Comparison of ENCODE assay signal across 15 mouse cellular contexts in genomic region chr9:7978502-7978901, GRCm38 (mm10). TPM values are rescaled to one million over a fixed set of nuclear protein-coding genes. Genes with fewer than 3 reads are reported as not detected.
A peak's percentile ranks its signal among the peaks of the same experiment; 100 is the strongest.
DNase-seq lines count a peak whose midpoint lies in the region; ATAC-seq and TF ChIP-seq lines count a peak whose summit lies in the region.
"Had no signal": no experiment of that assay in that cellular context is flagged by ENCODE, and none has a peak within 500 bp of the region (broad histone marks: within the 10 kb centered on the region; RNA-seq: fewer than 3 reads in every experiment).

No protein-coding gene starts in this region.

- peaks cover 26% of the 10 kb centered on the region for H3K4me1 ChIP-seq in kidney, adult 2 months (ENCODE audit: control insufficient read depth, insufficient read depth, low read length)
- H3K4me1 ChIP-seq in forebrain, embryonic 15.5 days, result no peaks in the 10 kb centered on the region
- H3K4me1 ChIP-seq: forebrain, embryonic 12.5 days; liver, embryonic 15.5 days; stomach, embryonic 15.5 days had no signal

- H3K9me3 ChIP-seq in forebrain, embryonic 15.5 days, result no peaks in the 10 kb centered on the region
- H3K9me3 ChIP-seq: forebrain, embryonic 12.5 days; hindbrain, embryonic 10.5 days; liver, embryonic 15.5 days; stomach, embryonic 15.5 days had no signal

- TF ChIP-seq POLR2A in kidney, adult 2 months (IDR thresholded peaks at IDR 0.05; ENCODE audit: low read depth, low read length), result no peak

- H3K27ac ChIP-seq in kidney, adult 2 months (ENCODE audit: insufficient read depth, low read depth, low read length), result peak overlapping the region; percentile 17; the same call in 1 of the 2 replicates
- no peak overlapping the region for H3K27ac ChIP-seq in forebrain, embryonic 15.5 days (replicated peaks)
- H3K27ac ChIP-seq: forebrain, embryonic 12.5 days; hindbrain, embryonic 10.5 days; liver, embryonic 15.5 days; stomach, embryonic 15.5 days had no signal

- 71% methylated on average over 3 of the region's 3 CpGs for WGBS in kidney, adult 2 months
- WGBS in forebrain, embryonic 15.5 days, result 95% methylated on average over 3 of the region's 3 CpGs

- TF ChIP-seq CTCF in kidney, adult 2 months (conservative IDR thresholded peaks at IDR 0.05; ENCODE audit: insufficient read depth, insufficient read length, low read depth, low read length), result peak; percentile 48; the same call in 1 of the 2 replicates

- no peaks in the 10 kb centered on the region for H3K27me3 ChIP-seq in kidney, adult 2 months (replicated peaks; ENCODE audit: control insufficient read depth, insufficient read depth, low read length)
- no peaks in the 10 kb centered on the region for H3K27me3 ChIP-seq in forebrain, embryonic 15.5 days
- H3K27me3 ChIP-seq: forebrain, embryonic 12.5 days; liver, embryonic 15.5 days; stomach, embryonic 15.5 days had no signal

- H3K4me2 ChIP-seq in forebrain, embryonic 15.5 days (replicated peaks), result no peak overlapping the region
- H3K4me2 ChIP-seq: forebrain, embryonic 12.5 days; liver, embryonic 15.5 days; stomach, embryonic 15.5 days had no signal

- no peak overlapping the region for H3K9ac ChIP-seq in forebrain, embryonic 15.5 days (replicated peaks)
- H3K9ac ChIP-seq: forebrain, embryonic 12.5 days; liver, embryonic 15.5 days; stomach, embryonic 15.5 days had no signal

- no peak for ATAC-seq in forebrain, embryonic 15.5 days (replicated peaks)

- no peaks in the 10 kb centered on the region for H3K36me3 ChIP-seq in kidney, adult 2 months (ENCODE audit: control insufficient read depth, insufficient read depth, low read length)
- H3K36me3 ChIP-seq in forebrain, embryonic 15.5 days, result no peaks in the 10 kb centered on the region
- H3K36me3 ChIP-seq: liver, embryonic 15.5 days had no signal

- DNase-seq in kidney, adult 2 months, result no peak
- no peak for DNase-seq in kidney, postnatal 4 days
- DNase-seq in thymus, postnatal 4 days, result peak; percentile 13
- no peak for DNase-seq in thymus, postnatal 14 days
- DNase-seq in ZHBTc4 (ENCODE audit: low read depth, low spot score), result peak; percentile 57
- no peak for DNase-seq in adrenal gland, adult (ENCODE audit: inconsistent age in 2 of 2, low spot score in 1 of 2)
- DNase-seq: adrenal gland, adult 2 months; cerebellum, postnatal 10 days; kidney, adult 18-20 months; right cerebral cortex, postnatal 4 days had no signal

- H3K4me3 ChIP-seq in kidney, adult 2 months (ENCODE audit: insufficient read depth, low read depth, low read length), result no peak overlapping the region
- no peak overlapping the region for H3K4me3 ChIP-seq in forebrain, embryonic 15.5 days
- H3K4me3 ChIP-seq: forebrain, embryonic 12.5 days; hindbrain, embryonic 10.5 days; liver, embryonic 15.5 days; stomach, embryonic 15.5 days had no signal

RNA-seq across cellular contexts. Expression of gene Yap1, which starts 25.9 kb away (rescaled TPM):
- polyA plus RNA-seq in kidney, adult 2 months (2012; rRNA removed), result 39.0 and 40.9 TPM in 2 replicates
- polyA plus RNA-seq in forebrain, embryonic 15.5 days (2015; fragmentation: Nextera tagmentation; extraction: Ambion mirVana), result 8.9 and 9.0 TPM in 2 replicates

Comparison
In these comparisons a context has a peak if more than half of its experiments do, and no peak if none do; other contexts are left out.
1. DNase-seq: peak in thymus, postnatal 4 days (single experiment) and ZHBTc4 (single experiment); none in kidney, adult 2 months (single experiment), kidney, postnatal 4 days (0 of 2), thymus, postnatal 14 days (single experiment) and adrenal gland, adult (0 of 2).